In the genomic region with DNA sequence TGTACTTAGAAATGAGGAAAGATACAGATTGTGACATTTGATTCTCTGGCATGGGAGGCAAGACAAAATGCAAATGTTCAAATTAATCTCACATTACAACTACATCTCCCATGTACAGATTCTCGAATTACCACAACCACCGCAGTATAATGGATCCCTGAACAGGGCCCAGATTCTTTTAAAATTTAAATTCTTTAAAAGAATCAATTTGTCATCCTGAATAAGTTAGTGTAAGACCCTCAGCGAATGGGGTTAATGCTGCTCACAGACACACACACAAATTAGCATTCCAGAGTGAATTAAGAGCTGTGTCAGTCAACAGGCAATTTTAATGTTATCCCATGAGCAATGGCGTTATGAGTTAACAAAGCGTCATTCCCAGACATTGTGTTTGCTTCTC, we compare ENCODE assay signal across 17 mouse cellular contexts. TPM values are rescaled to one million over a fixed set of nuclear protein-coding genes. Genes with fewer than 3 reads are reported as not detected.
A peak's percentile ranks its signal among the peaks of the same experiment; 100 is the strongest.
DNase-seq lines count a peak whose midpoint lies in the region; ATAC-seq and TF ChIP-seq lines count a peak whose summit lies in the region.
"Had no signal": no experiment of that assay in that cellular context is flagged by ENCODE, and none has a peak within 500 bp of the region (broad histone marks: within the 10 kb centered on the region; RNA-seq: fewer than 3 reads in every experiment).

No protein-coding gene starts in this region.

- no peaks in the 10 kb centered on the region for H3K36me3 ChIP-seq in forebrain, embryonic 13.5 days (ENCODE audit: poor library complexity, severe bottlenecking)
- no peaks in the 10 kb centered on the region for H3K36me3 ChIP-seq in forebrain, embryonic 11.5 days (ENCODE audit: control insufficient read depth, insufficient read depth, low read length)
- H3K36me3 ChIP-seq in forebrain, embryonic 15.5 days, result no peaks in the 10 kb centered on the region
- H3K36me3 ChIP-seq in forebrain, embryonic 10.5 days (replicated peaks), result no peaks in the 10 kb centered on the region
- no peaks in the 10 kb centered on the region for H3K36me3 ChIP-seq in forebrain, embryonic 16.5 days (ENCODE audit: control insufficient read depth, insufficient read depth)
- H3K36me3 ChIP-seq: embryonic facial prominence, embryonic 13.5 days had no signal

- no peak overlapping the region for H3K4me3 ChIP-seq in forebrain, embryonic 13.5 days
- no peak overlapping the region for H3K4me3 ChIP-seq in forebrain, embryonic 11.5 days (ENCODE audit: low read depth, low read length)
- no peak overlapping the region for H3K4me3 ChIP-seq in forebrain, embryonic 15.5 days
- no peak overlapping the region for H3K4me3 ChIP-seq in forebrain, embryonic 10.5 days
- no peak overlapping the region for H3K4me3 ChIP-seq in forebrain, embryonic 16.5 days (replicated peaks; ENCODE audit: low read length)
- H3K4me3 ChIP-seq: embryonic facial prominence, embryonic 13.5 days had no signal

- no peaks in the 10 kb centered on the region for H3K27me3 ChIP-seq in forebrain, embryonic 13.5 days
- no peaks in the 10 kb centered on the region for H3K27me3 ChIP-seq in forebrain, embryonic 11.5 days (ENCODE audit: control insufficient read depth, insufficient read depth, low read length)
- H3K27me3 ChIP-seq in forebrain, embryonic 15.5 days, result no peaks in the 10 kb centered on the region
- no peaks in the 10 kb centered on the region for H3K27me3 ChIP-seq in forebrain, embryonic 10.5 days (ENCODE audit: poor library complexity, severe bottlenecking)
- no peaks in the 10 kb centered on the region for H3K27me3 ChIP-seq in forebrain, embryonic 16.5 days (replicated peaks; ENCODE audit: control insufficient read depth, insufficient read depth, low read length)
- H3K27me3 ChIP-seq: embryonic facial prominence, embryonic 13.5 days had no signal

- peak; percentile 59 for ATAC-seq in forebrain, embryonic 13.5 days
- ATAC-seq in forebrain, embryonic 11.5 days (replicated peaks; ENCODE audit: low FRiP score), result no peak
- peak; percentile 67; the same call in 1 of the 2 replicates for ATAC-seq in forebrain, embryonic 15.5 days (replicated peaks)
- peak; percentile 78 for ATAC-seq in forebrain, embryonic 16.5 days

- no peak overlapping the region for H3K27ac ChIP-seq in forebrain, embryonic 13.5 days
- no peak overlapping the region for H3K27ac ChIP-seq in forebrain, embryonic 11.5 days (ENCODE audit: low read depth, low read length)
- H3K27ac ChIP-seq in forebrain, embryonic 15.5 days (replicated peaks), result no peak overlapping the region
- H3K27ac ChIP-seq in forebrain, embryonic 10.5 days, result no peak overlapping the region
- H3K27ac ChIP-seq in forebrain, embryonic 16.5 days (ENCODE audit: low read length), result no peak overlapping the region
- H3K27ac ChIP-seq: embryonic facial prominence, embryonic 13.5 days had no signal

- TF ChIP-seq POLR2A in brain, embryonic 14.5 days (IDR thresholded peaks at IDR 0.05; ENCODE audit: borderline replicate concordance, extremely low read depth, insufficient read depth, insufficient read length, poor library complexity, severe bottlenecking), result no peak

- peaks cover 10% of the 10 kb centered on the region for H3K4me1 ChIP-seq in forebrain, embryonic 13.5 days
- no peaks in the 10 kb centered on the region for H3K4me1 ChIP-seq in forebrain, embryonic 11.5 days (replicated peaks; ENCODE audit: control insufficient read depth, insufficient read depth, low read length)
- H3K4me1 ChIP-seq in forebrain, embryonic 15.5 days, result peaks cover 5% of the 10 kb centered on the region; the same call in 1 of the 2 replicates
- H3K4me1 ChIP-seq in forebrain, embryonic 10.5 days, result peaks cover 5% of the 10 kb centered on the region; the same call in 1 of the 2 replicates
- H3K4me1 ChIP-seq in forebrain, embryonic 16.5 days (replicated peaks; ENCODE audit: control insufficient read depth, insufficient read depth, low read length), result no peaks in the 10 kb centered on the region
- H3K4me1 ChIP-seq: embryonic facial prominence, embryonic 13.5 days had no signal

- no peak overlapping the region for H3K4me2 ChIP-seq in forebrain, embryonic 13.5 days
- H3K4me2 ChIP-seq in forebrain, embryonic 11.5 days (ENCODE audit: low read depth, low read length, severe bottlenecking), result no peak overlapping the region
- H3K4me2 ChIP-seq in forebrain, embryonic 15.5 days (replicated peaks), result no peak overlapping the region
- no peak overlapping the region for H3K4me2 ChIP-seq in forebrain, embryonic 16.5 days (ENCODE audit: low read length)
- H3K4me2 ChIP-seq: embryonic facial prominence, embryonic 13.5 days had no signal

- no peak for DNase-seq in forebrain, embryonic 11.5 days (ENCODE audit: low spot score)
- DNase-seq in forebrain, embryonic 10.5 days (ENCODE audit: extremely low spot score, low spot score), result no peak
- peak; percentile 22 for DNase-seq in brain, embryonic 14.5 days (ENCODE audit: low read depth)
- DNase-seq in ovary, postnatal 14 days (ENCODE audit: low spot score), result no peak
- no peak for DNase-seq in urinary bladder, postnatal 4 days (ENCODE audit: low spot score in 2 of 2)
- DNase-seq: adrenal gland, adult 2 months; adrenal gland, postnatal 10 days; adrenal gland, postnatal 25 days; cerebellum, adult 11-12 months; cerebellum, adult 2 months; cerebellum, adult 9-10 months; cerebellum, postnatal 10 days; cerebellum, postnatal 25 days had no signal

- no peak overlapping the region for H3K9ac ChIP-seq in forebrain, embryonic 13.5 days
- no peak overlapping the region for H3K9ac ChIP-seq in forebrain, embryonic 11.5 days (ENCODE audit: low read length)
- no peak overlapping the region for H3K9ac ChIP-seq in forebrain, embryonic 15.5 days (replicated peaks)
- H3K9ac ChIP-seq in forebrain, embryonic 16.5 days (replicated peaks; ENCODE audit: low read depth, low read length), result no peak overlapping the region
- H3K9ac ChIP-seq: embryonic facial prominence, embryonic 13.5 days had no signal

- no peaks in the 10 kb centered on the region for H3K9me3 ChIP-seq in forebrain, embryonic 13.5 days (replicated peaks)
- H3K9me3 ChIP-seq in forebrain, embryonic 11.5 days (ENCODE audit: control insufficient read depth, low read length), result no peaks in the 10 kb centered on the region
- no peaks in the 10 kb centered on the region for H3K9me3 ChIP-seq in forebrain, embryonic 15.5 days
- no peaks in the 10 kb centered on the region for H3K9me3 ChIP-seq in forebrain, embryonic 10.5 days
- H3K9me3 ChIP-seq in forebrain, embryonic 16.5 days (ENCODE audit: control insufficient read depth, low read length), result no peaks in the 10 kb centered on the region
- H3K9me3 ChIP-seq: embryonic facial prominence, embryonic 13.5 days had no signal

- TF ChIP-seq CTCF in brain, embryonic 14.5 days (IDR thresholded peaks at IDR 0.05; ENCODE audit: borderline replicate concordance, extremely low read depth, insufficient read depth, insufficient read length), result no peak

- WGBS in forebrain, embryonic 13.5 days, result 37% methylated on average over 5 of the region's 5 CpGs
- WGBS in forebrain, embryonic 11.5 days, result 55% methylated on average over 5 of the region's 5 CpGs
- WGBS in forebrain, embryonic 15.5 days, result 26% methylated on average over 5 of the region's 5 CpGs
- 78% methylated on average over 5 of the region's 5 CpGs for WGBS in forebrain, embryonic 10.5 days
- WGBS in forebrain, embryonic 16.5 days, result 25% methylated on average over 5 of the region's 5 CpGs

RNA-seq across cellular contexts. Expression of gene Rgs7, which starts 44.3 kb away (rescaled TPM):
- polyA plus RNA-seq in forebrain, embryonic 13.5 days (2015; fragmentation: Nextera tagmentation; extraction: Ambion mirVana), result 9.2 and 10.3 TPM in 2 replicates
- polyA plus RNA-seq in forebrain, embryonic 11.5 days (2014; fragmentation: Nextera tagmentation; extraction: Ambion mirVana), result 4.6 and 5.7 TPM in 2 replicates
- polyA plus RNA-seq in forebrain, embryonic 15.5 days (2015; fragmentation: Nextera tagmentation; extraction: Ambion mirVana), result 16.8 and 18.9 TPM in 2 replicates
- polyA plus RNA-seq in forebrain, embryonic 10.5 days (2016; fragmentation: Nextera tagmentation; extraction: Ambion mirVana), result 1.3 and 1.4 TPM in 2 replicates
- polyA plus RNA-seq in brain, embryonic 14.5 days (2012; rRNA removed), result 15.2 and 22.5 TPM in 2 replicates
- polyA plus RNA-seq in forebrain, embryonic 16.5 days (2015; fragmentation: Nextera tagmentation; extraction: Ambion mirVana), result 21.7 and 24.8 TPM in 2 replicates
